Mouse (Mus musculus) liver, adult 2 months (tissue): ENCODE results near the gene Emb.

Source experiments
- CTCF ChIP-seq: fragments of 200-500 bp; IDR thresholded peaks from 2 replicates; pipeline ENCODE4 v1.5.1; 2011; ENCODE audit warnings: low read depth, low read length, control low read depth
- POLR2A ChIP-seq: fragments of 200-500 bp; IDR thresholded peaks from 2 replicates; pipeline ENCODE4 v1.6.1; 2011; ENCODE audit warnings: low read length, control low read depth; ENCODE audit not compliant: insufficient read depth; ENCODE audit errors: extremely low read depth

DNA sequence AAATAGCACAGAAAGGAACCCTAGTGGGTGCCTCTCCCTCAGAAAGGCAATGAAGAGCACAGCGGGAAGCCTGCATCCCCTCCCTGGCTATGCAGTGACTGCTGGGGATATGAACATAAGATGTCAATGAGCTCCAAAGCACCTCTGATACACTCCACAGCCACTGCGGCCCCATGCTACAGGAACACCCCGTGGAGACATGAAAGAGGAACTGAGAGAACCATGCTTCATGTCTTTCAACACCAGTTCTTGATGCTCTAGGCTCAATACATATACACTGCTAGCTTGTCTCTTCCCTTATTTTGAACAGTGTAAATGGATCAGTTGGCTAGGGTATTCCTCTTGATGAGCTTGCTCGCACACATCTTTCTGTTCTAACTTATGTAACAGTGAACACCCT is 28.8 kb downstream of the Emb start:
- TF ChIP-seq CTCF (no peak), POLR2A (no peak)
